Mouse (Mus musculus): ENCODE measurements around the gene Rbfox1.

The Rbfox1 gene

GRCm38 (mm10) chr16:7292985-7293805 lies 1408.0 kb downstream of the Rbfox1 start:
- DNase-seq = no peak

- DNase-seq = no peak
These were observed 1417.3 kb downstream of the Rbfox1 start for GRCm38 (mm10) chr16:7302416-7302815.

- no peak for DNase-seq
These were observed 1444.0 kb downstream of the Rbfox1 start for GRCm38 (mm10) chr16:7329196-7329595.

GRCm38 (mm10) chr16:7341186-7341585 lies 1456.0 kb downstream of the Rbfox1 start:
- DNase-seq = no peak

- DNase-seq = no peak
These were observed 1460.1 kb downstream of the Rbfox1 start for GRCm38 (mm10) chr16:7345298-7345697.

- no peak for DNase-seq
These were observed 1461.0 kb downstream of the Rbfox1 start for GRCm38 (mm10) chr16:7346001-7346625.

GRCm38 (mm10) chr16:7347522-7348165 lies 1462.5 kb downstream of the Rbfox1 start:
- no peak for DNase-seq

GRCm38 (mm10) chr16:7352808-7353207 lies 1467.7 kb downstream of the Rbfox1 start:
- DNase-seq = no peak

- DNase-seq = no peak
These were observed 1469.0 kb downstream of the Rbfox1 start for GRCm38 (mm10) chr16:7354116-7354515.

GRCm38 (mm10) chr16:7359043-7359442 lies 1473.9 kb downstream of the Rbfox1 start:
- no peak for DNase-seq

- no peak for DNase-seq
These were observed 1475.6 kb downstream of the Rbfox1 start for GRCm38 (mm10) chr16:7360706-7361105.

- DNase-seq = no peak
These were observed 1480.7 kb downstream of the Rbfox1 start for GRCm38 (mm10) chr16:7365878-7366277.

- DNase-seq = no peak
These were observed 1489.0 kb downstream of the Rbfox1 start for GRCm38 (mm10) chr16:7374146-7374545.

- no peak for DNase-seq
These were observed 1489.5 kb downstream of the Rbfox1 start for GRCm38 (mm10) chr16:7374674-7375073.

- no peak for DNase-seq
These were observed 1510.9 kb downstream of the Rbfox1 start for GRCm38 (mm10) chr16:7396101-7396500.

- DNase-seq = no peak
These were observed 1519.8 kb downstream of the Rbfox1 start for GRCm38 (mm10) chr16:7404766-7405492.

- no peak for DNase-seq
These were observed 1522.9 kb downstream of the Rbfox1 start for GRCm38 (mm10) chr16:7407862-7408640.

GRCm38 (mm10) chr16:7419655-7420281 lies 1534.6 kb downstream of the Rbfox1 start:
- DNase-seq = peak in 1 of 2 experiments; percentile 2

- DNase-seq = no peak
These were observed 1540.4 kb downstream of the Rbfox1 start for GRCm38 (mm10) chr16:7425386-7426089.

GRCm38 (mm10) chr16:7433296-7433695 lies 1548.1 kb downstream of the Rbfox1 start:
- no peak for DNase-seq

- DNase-seq = no peak
These were observed 1561.7 kb downstream of the Rbfox1 start for GRCm38 (mm10) chr16:7446791-7447290.

Measured in kidney, adult 8-10 months (tissue).